Mouse (Mus musculus): ENCODE measurements around the gene Clmn.
"Not testable (repeated sequence)": the region's sequence is repeated elsewhere in the genome, so short reads cannot be mapped to it uniquely, and the experiment has no call there.

DNA sequence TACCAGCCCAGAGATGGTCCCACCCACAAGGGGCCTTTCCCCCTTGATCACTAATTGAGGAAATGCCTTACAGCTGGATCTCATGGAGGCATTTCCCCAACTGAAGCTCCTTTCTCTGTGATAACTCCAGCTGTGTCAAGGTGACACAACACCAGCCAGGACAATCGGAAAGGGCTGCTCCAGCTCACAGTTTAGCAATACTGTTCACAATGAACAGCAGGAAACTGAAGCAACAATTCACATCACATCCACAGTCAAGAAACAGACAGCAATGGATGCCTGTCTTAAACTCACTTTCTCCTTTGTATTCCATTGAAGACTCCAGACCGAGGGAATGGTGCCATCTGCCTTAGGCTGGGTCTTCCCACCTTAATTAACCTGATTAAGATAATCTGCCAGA, 138.4 kb downstream of the Clmn start:
- TF ChIP-seq KAT2A (conservative IDR thresholded peaks at IDR 0.05; ENCODE audit: low read depth, low read length); USF2 (IDR thresholded peaks at IDR 0.05; ENCODE audit: borderline replicate concordance in 1 of 2, insufficient read depth in 1 of 2, low read depth in 1 of 2, low read length in 2 of 2); MYC (IDR thresholded peaks at IDR 0.05; ENCODE audit: low read depth, low read length); ELF1 (IDR thresholded peaks at IDR 0.05; ENCODE audit: low read depth, low read length); ZNF384 (IDR thresholded peaks at IDR 0.05; ENCODE audit: low read depth, low read length); NRF1 (IDR thresholded peaks at IDR 0.05; ENCODE audit: insufficient read depth, low read depth, low read length, poor library complexity, severe bottlenecking); MAFK (IDR thresholded peaks at IDR 0.05; ENCODE audit: borderline replicate concordance, low read depth, low read length); BHLHE40 (IDR thresholded peaks at IDR 0.05; ENCODE audit: borderline replicate concordance, low read depth, low read length); CTCF (IDR thresholded peaks at IDR 0.05 in 2 of 3, conservative IDR thresholded peaks at IDR 0.05 in 1 of 3; ENCODE audit: control insufficient read depth in 1 of 3, insufficient read depth in 1 of 3, low read depth in 2 of 3, low read length in 3 of 3, poor library complexity in 1 of 3, severe bottlenecking in 1 of 3): not testable (repeated sequence)
